Mouse (Mus musculus) MEL (cell line): ENCODE results near the gene Tspyl4.

ENCODE experiments used
- CTCF ChIP-seq, 3 experiments: IDR thresholded peaks in 2 of 3; conservative IDR thresholded peaks in 1 of 3; 2 replicates each; pipeline ENCODE4 v1.5.1; 2011 to 2012; ENCODE audit warnings: low read length in 3 of 3, low read depth in 2 of 3, mild to moderate bottlenecking in 2 of 3, improper control_type of control experiment in 1 of 3, inconsistent platforms in 1 of 3, mixed read lengths in 1 of 3, moderate library complexity in 1 of 3; ENCODE audit not compliant: control insufficient read depth in 1 of 3, insufficient read depth in 1 of 3, poor library complexity in 1 of 3, severe bottlenecking in 1 of 3
- POLR2A ChIP-seq, 2 experiments: IDR thresholded peaks; 2 replicates each; pipeline ENCODE4 v1.6.1; 2011 to 2012; ENCODE audit warnings: low read length in 2 of 2, mild to moderate bottlenecking in 2 of 2, control low read depth in 1 of 2, improper control_type of control experiment in 1 of 2, low read depth in 1 of 2, moderate library complexity in 1 of 2; ENCODE audit not compliant: control insufficient read depth in 1 of 2, insufficient read depth in 1 of 2, poor library complexity in 1 of 2

DNA sequence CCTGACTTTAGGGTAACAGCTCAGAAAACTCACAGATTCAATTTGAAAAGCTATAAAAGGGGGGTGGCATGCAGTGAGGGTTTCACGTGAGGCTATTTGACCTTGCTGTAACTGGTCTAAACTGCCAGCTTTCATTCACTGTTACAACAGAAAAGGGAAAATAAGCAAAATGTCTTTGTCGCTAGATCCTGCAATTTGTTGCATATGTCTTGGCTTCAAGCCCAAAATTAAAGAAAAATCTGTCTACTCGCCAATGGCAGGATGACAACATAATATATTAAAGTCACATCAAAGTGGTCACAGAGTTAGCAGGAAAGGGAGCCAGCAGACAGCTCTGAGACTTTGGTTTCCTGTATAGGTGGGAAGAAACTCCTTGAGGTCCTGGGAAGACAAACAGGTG, 49.5 kb upstream of the Tspyl4 start:
- TF ChIP-seq CTCF (IDR thresholded peaks at IDR 0.05 in 2 of 3, conservative IDR thresholded peaks at IDR 0.05 in 1 of 3; ENCODE audit: control insufficient read depth in 1 of 3, insufficient read depth in 1 of 3, low read depth in 2 of 3, low read length in 3 of 3, poor library complexity in 1 of 3, severe bottlenecking in 1 of 3) (no peak), POLR2A (IDR thresholded peaks at IDR 0.05; ENCODE audit: control insufficient read depth in 1 of 2, insufficient read depth in 1 of 2, low read depth in 1 of 2, low read length in 2 of 2, poor library complexity in 1 of 2) (no peak)
